Mouse (Mus musculus) CH12.LX (cell line): ENCODE measurements around the gene Rtn4rl1. TPM values are rescaled to one million over a fixed set of nuclear protein-coding genes. Genes with fewer than 3 reads are reported as not detected.

ENCODE experiments used
- DNase-seq: peaks from one replicate; pipeline ENCODE4 v3.0.0-alpha.2; 2013; ENCODE audit errors: extremely low read depth
- H3K27ac ChIP-seq: 2 replicates; pipeline ENCODE4 v1.5.1; 2012; ENCODE audit warnings: low read depth, mild to moderate bottlenecking, control low read depth, moderate library complexity; ENCODE audit not compliant: insufficient read depth
- H3K27me3 ChIP-seq: replicated peaks from 2 replicates; pipeline ENCODE3; 2012; ENCODE audit warnings: inconsistent platforms
- H3K36me3 ChIP-seq, 2 experiments: replicated peaks in 1 of 2; 2 replicates each; pipeline versions ENCODE3 to v1.6.1; 2012; ENCODE audit warnings: inconsistent platforms in 1 of 2, low read length in 1 of 2, mild to moderate bottlenecking in 1 of 2, mixed read lengths in 1 of 2, moderate library complexity in 1 of 2; ENCODE audit not compliant: control insufficient read depth in 1 of 2, insufficient read depth in 1 of 2
- H3K4me1 ChIP-seq, 2 experiments: 2 replicates each; pipeline ENCODE4 v1.6.1; 2012; ENCODE audit warnings: inconsistent platforms in 1 of 2, moderate library complexity in 1 of 2; ENCODE audit not compliant: insufficient read depth in 2 of 2, control insufficient read depth in 1 of 2
- H3K4me2 ChIP-seq: 2 replicates; pipeline ENCODE4 v1.6.1; 2012; ENCODE audit warnings: low read depth, mild to moderate bottlenecking, control low read depth; ENCODE audit not compliant: poor library complexity, insufficient read depth, severe bottlenecking
- H3K4me3 ChIP-seq, 3 experiments: fragments of 150-350 bp in 1 of 3; sonication (generic) in 1 of 3; replicated peaks in 1 of 3; 2 replicates each; pipeline versions ENCODE3 to v1.5.1; 2011 to 2012; ENCODE audit warnings: low read depth in 2 of 3, low read length in 2 of 3, mild to moderate bottlenecking in 2 of 3, moderate library complexity in 2 of 3, control low read depth in 1 of 3, improper control_type of control experiment in 1 of 3, inconsistent platforms in 1 of 3, mixed read lengths in 1 of 3; ENCODE audit not compliant: poor library complexity in 1 of 3
- H3K79me2 ChIP-seq: replicated peaks from 2 replicates; pipeline ENCODE4 v1.6.1; 2012; ENCODE audit warnings: mild to moderate bottlenecking, moderate library complexity; ENCODE audit not compliant: control insufficient read depth, poor library complexity, insufficient read depth, severe bottlenecking; ENCODE audit errors: extremely low read depth
- H3K9ac ChIP-seq: 2 replicates; pipeline ENCODE4 v1.6.1; 2012; ENCODE audit warnings: low read depth, mild to moderate bottlenecking, control low read depth, moderate library complexity; ENCODE audit not compliant: insufficient read depth
- H3K9me3 ChIP-seq: replicated peaks from 2 replicates; pipeline ENCODE3; 2012; ENCODE audit warnings: low read length, inconsistent platforms, mixed read lengths
- BHLHE40 ChIP-seq: IDR thresholded peaks from 2 replicates; pipeline ENCODE4 v1.6.1; 2011; ENCODE audit warnings: mild to moderate bottlenecking, low read depth, low read length, improper control_type of control experiment
- CHD1 ChIP-seq: IDR thresholded peaks from 2 replicates; pipeline ENCODE4 v1.6.1; 2012; ENCODE audit warnings: low read depth, low read length, improper control_type of control experiment, inconsistent platforms
- CHD2 ChIP-seq: IDR thresholded peaks from 2 replicates; pipeline ENCODE4 v1.6.1; 2011; ENCODE audit warnings: low read length, improper control_type of control experiment
- CTCF ChIP-seq, 2 experiments: IDR thresholded peaks in 1 of 2; conservative IDR thresholded peaks in 1 of 2; 2 replicates each; pipeline ENCODE4 v1.5.1; 2011 to 2012; ENCODE audit warnings: low read depth in 2 of 2, low read length in 2 of 2, improper control_type of control experiment in 1 of 2, inconsistent platforms in 1 of 2, mild to moderate bottlenecking in 1 of 2, moderate library complexity in 1 of 2
- E2F4 ChIP-seq: IDR thresholded peaks from 2 replicates; pipeline ENCODE4 v1.6.1; 2011; ENCODE audit warnings: low read depth, low read length, improper control_type of control experiment; ENCODE audit not compliant: insufficient replicate concordance
- ELF1 ChIP-seq: IDR thresholded peaks from 2 replicates; pipeline ENCODE4 v1.6.1; 2014; ENCODE audit warnings: low read depth, mild to moderate bottlenecking, inconsistent platforms, low read length, improper control_type of control experiment
- EP300 ChIP-seq: IDR thresholded peaks from 2 replicates; pipeline ENCODE4 v1.6.1; 2011; ENCODE audit warnings: low read length, improper control_type of control experiment
- ETS1 ChIP-seq: conservative IDR thresholded peaks from 2 replicates; pipeline ENCODE4 v1.6.1; 2012; ENCODE audit warnings: low read depth, mild to moderate bottlenecking, inconsistent platforms, low read length, improper control_type of control experiment, moderate library complexity
- GABPA ChIP-seq: IDR thresholded peaks from 2 replicates; pipeline ENCODE4 v1.6.1; 2012; ENCODE audit warnings: low read depth, low read length, improper control_type of control experiment, inconsistent platforms; ENCODE audit not compliant: insufficient replicate concordance
- HCFC1 ChIP-seq: IDR thresholded peaks from 2 replicates; pipeline ENCODE4 v1.6.1; 2012; ENCODE audit warnings: low read depth, mild to moderate bottlenecking, inconsistent platforms, low read length, improper control_type of control experiment
- IRF4 ChIP-seq: IDR thresholded peaks from 2 replicates; pipeline ENCODE4 v1.6.1; 2014; ENCODE audit warnings: low read depth, mild to moderate bottlenecking, inconsistent platforms, low read length, improper control_type of control experiment
- JUN ChIP-seq: IDR thresholded peaks from 2 replicates; pipeline ENCODE4 v1.6.1; 2011; ENCODE audit warnings: low read depth, mild to moderate bottlenecking, low read length, improper control_type of control experiment, moderate library complexity; ENCODE audit not compliant: insufficient read depth
- JUND ChIP-seq: conservative IDR thresholded peaks from 2 replicates; pipeline ENCODE4 v1.6.1; 2011; ENCODE audit warnings: low read depth, low read length, improper control_type of control experiment
- KAT2A ChIP-seq: IDR thresholded peaks from 2 replicates; pipeline ENCODE4 v1.6.1; 2012; ENCODE audit warnings: low read length, improper control_type of control experiment, inconsistent platforms; ENCODE audit not compliant: insufficient replicate concordance
- MAFK ChIP-seq: IDR thresholded peaks from 2 replicates; pipeline ENCODE4 v1.6.1; 2011; ENCODE audit warnings: low read length, improper control_type of control experiment; ENCODE audit not compliant: insufficient replicate concordance
- MAX ChIP-seq: IDR thresholded peaks from 2 replicates; pipeline ENCODE4 v1.6.1; 2011; ENCODE audit warnings: low read length, improper control_type of control experiment
- MAZ ChIP-seq: IDR thresholded peaks from 2 replicates; pipeline ENCODE4 v1.6.1; 2012; ENCODE audit warnings: low read depth, mild to moderate bottlenecking, inconsistent platforms, low read length, improper control_type of control experiment, moderate library complexity
- MEF2A ChIP-seq: IDR thresholded peaks from 2 replicates; pipeline ENCODE4 v1.6.1; 2014; ENCODE audit warnings: low read depth, mild to moderate bottlenecking, inconsistent platforms, low read length, improper control_type of control experiment, borderline replicate concordance
- MXI1 ChIP-seq: IDR thresholded peaks from 2 replicates; pipeline ENCODE4 v1.6.1; 2011; ENCODE audit warnings: mild to moderate bottlenecking, low read depth, low read length, improper control_type of control experiment
- MYC ChIP-seq: IDR thresholded peaks from 2 replicates; pipeline ENCODE4 v1.6.1; 2011; ENCODE audit warnings: low read depth, mild to moderate bottlenecking, improper control_type of control experiment, low read length
- NELFE ChIP-seq: IDR thresholded peaks from 2 replicates; pipeline ENCODE4 v1.6.1; 2011; ENCODE audit warnings: low read depth, low read length, improper control_type of control experiment
- NRF1 ChIP-seq: IDR thresholded peaks from 2 replicates; pipeline ENCODE4 v1.6.1; 2014; ENCODE audit warnings: low read depth, mild to moderate bottlenecking, inconsistent platforms, low read length, improper control_type of control experiment, moderate library complexity
- PAX5 ChIP-seq: IDR thresholded peaks from 2 replicates; pipeline ENCODE4 v1.6.1; 2012; ENCODE audit warnings: low read length, inconsistent platforms, mixed read lengths
- POLR2A ChIP-seq: IDR thresholded peaks from 2 replicates; pipeline ENCODE4 v1.6.1; 2011; ENCODE audit warnings: low read depth, mild to moderate bottlenecking, improper control_type of control experiment, low read length
- POLR2AphosphoS2 ChIP-seq: IDR thresholded peaks from 2 replicates; pipeline ENCODE4 v1.6.1; 2011; ENCODE audit warnings: low read depth, low read length, improper control_type of control experiment
- RAD21 ChIP-seq: IDR thresholded peaks from 2 replicates; pipeline ENCODE4 v1.6.1; 2011; ENCODE audit warnings: low read depth, mild to moderate bottlenecking, low read length, improper control_type of control experiment, moderate library complexity
- RCOR1 ChIP-seq: conservative IDR thresholded peaks from 2 replicates; pipeline ENCODE4 v1.6.1; 2012; ENCODE audit warnings: low read depth, mild to moderate bottlenecking, inconsistent platforms, low read length, improper control_type of control experiment
- SIN3A ChIP-seq: IDR thresholded peaks from 2 replicates; pipeline ENCODE4 v1.6.1; 2012; ENCODE audit warnings: low read length, improper control_type of control experiment, inconsistent platforms
- SMC3 ChIP-seq: IDR thresholded peaks from 2 replicates; pipeline ENCODE4 v1.6.1; 2011; ENCODE audit warnings: low read depth, low read length, improper control_type of control experiment
- TBP ChIP-seq: conservative IDR thresholded peaks from 2 replicates; pipeline ENCODE4 v1.6.1; 2011; ENCODE audit warnings: low read depth, low read length, improper control_type of control experiment
- TCF12 ChIP-seq: IDR thresholded peaks from 2 replicates; pipeline ENCODE4 v1.6.1; 2014; ENCODE audit warnings: low read depth, mild to moderate bottlenecking, inconsistent platforms, low read length, improper control_type of control experiment
- UBTF ChIP-seq: IDR thresholded peaks from 2 replicates; pipeline ENCODE4 v1.6.1; 2012; ENCODE audit warnings: low read depth, mild to moderate bottlenecking, inconsistent platforms, low read length, improper control_type of control experiment, moderate library complexity
- USF1 ChIP-seq: IDR thresholded peaks from 2 replicates; pipeline ENCODE4 v1.6.1; 2014; ENCODE audit warnings: low read depth, mild to moderate bottlenecking, inconsistent platforms, low read length, improper control_type of control experiment
- USF2 ChIP-seq: conservative IDR thresholded peaks from 2 replicates; pipeline ENCODE4 v1.6.1; 2011; ENCODE audit warnings: low read depth, low read length, improper control_type of control experiment
- ZC3H11A ChIP-seq: IDR thresholded peaks from 2 replicates; pipeline ENCODE4 v1.6.1; 2012; ENCODE audit warnings: low read depth, mild to moderate bottlenecking, inconsistent platforms, low read length, improper control_type of control experiment
- ZKSCAN1 ChIP-seq: IDR thresholded peaks from 2 replicates; pipeline ENCODE4 v1.6.1; 2012; ENCODE audit warnings: low read depth, inconsistent platforms, low read length, improper control_type of control experiment, borderline replicate concordance
- ZMIZ1 ChIP-seq: IDR thresholded peaks from 2 replicates; pipeline ENCODE4 v1.6.1; 2012; ENCODE audit warnings: low read depth, mild to moderate bottlenecking, inconsistent platforms, low read length, improper control_type of control experiment
- ZNF384 ChIP-seq: IDR thresholded peaks from 2 replicates; pipeline ENCODE4 v1.6.1; 2012; ENCODE audit warnings: low read depth, low read length, improper control_type of control experiment, inconsistent platforms
- dilution Hi-C: fragments of 300-500 bp; cut with MboI; formaldehyde crosslinking; loops from 2 replicates; pipeline ENCODE4 v1.14.3; 2020; ENCODE audit warnings: low sequenced_read_pairs; ENCODE audit not compliant: extremely low pct_unique_long_range_greater_than_20kb, extremely low pct_ligation_motif_present
- in situ Hi-C: fragments of 300-500 bp; cut with MboI; formaldehyde crosslinking; loops from 3 replicates; pipeline ENCODE4 v1.14.3; 2019; ENCODE audit warnings: low sequenced_read_pairs, low pct_ligation_motif_present, low pct_unique_long_range_greater_than_20kb, mixed read lengths
- polyA plus RNA-seq: library from polyadenylated mRNA; unstranded; fragments of >175 nt; gene quantifications from 2 replicates; pipeline ENCODE4 v1.2.1, GENCODE M21; 2012; ENCODE audit warnings: low read depth; ENCODE audit not compliant: insufficient read length
- total RNA-seq, 2 experiments: library from RNA; depleted of rRNA; stranded (reverse); fragments of 300-350 nt in 1 of 2; fragments of >200 nt in 1 of 2; gene quantifications; 2 replicates each; pipeline ENCODE4 v1.2.3; 2012 to 2014

Rtn4rl1 gene
- total and polyA plus RNA-seq, 3 experiments: 0.04 to 0.09 TPM; not detected in 1

DNA sequence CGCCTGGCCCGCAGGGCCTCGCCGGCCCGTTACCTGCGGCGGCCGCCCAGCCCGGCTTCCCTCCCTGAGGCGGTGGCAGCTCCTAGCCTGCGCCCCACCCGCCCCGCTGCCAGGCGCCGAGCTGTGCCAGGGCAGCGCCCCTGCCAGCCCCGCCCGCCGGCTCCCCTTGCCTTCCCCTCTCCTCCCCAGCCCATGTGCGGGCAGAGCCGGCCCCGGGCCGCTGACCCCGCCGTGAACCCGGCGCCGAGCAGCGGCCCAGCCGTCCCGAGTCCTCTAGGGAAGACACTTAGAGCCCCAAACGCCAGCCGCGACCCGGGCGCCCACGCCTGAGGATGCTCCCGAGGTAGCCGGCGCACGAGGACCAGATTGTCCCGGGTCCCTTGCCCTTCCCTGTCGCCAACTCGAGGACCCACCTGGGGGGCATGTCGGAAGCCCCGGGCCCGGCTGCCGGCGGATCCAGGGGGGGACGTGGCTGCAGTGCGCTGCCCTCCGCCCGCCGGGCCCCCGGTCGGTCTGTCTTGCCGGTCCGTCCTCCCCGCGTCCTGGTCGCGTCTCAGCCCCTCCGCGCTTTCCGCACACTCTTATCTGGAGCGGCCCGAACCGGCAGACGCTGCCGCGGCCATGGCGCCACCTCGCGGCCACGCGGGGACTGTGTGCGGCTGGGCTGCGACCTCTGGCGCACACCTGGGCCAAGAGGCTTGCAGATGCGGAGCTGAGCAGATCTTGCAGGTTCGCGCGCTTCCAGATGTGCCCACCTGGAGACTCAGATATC, 24.8 kb upstream of the Rtn4rl1 start:
- H3K9me3 ChIP-seq: peaks cover 29% of the 10 kb centered on the region
- H3K27me3 ChIP-seq: peaks cover 30% of the 10 kb centered on the region
- peak overlapping the region; percentile 29 for H3K27ac ChIP-seq
- peak overlapping the region; percentile 61 to 74 (median 71) for H3K4me3 ChIP-seq
- H3K36me3 ChIP-seq: peaks cover 32 to 36% of the 10 kb centered on the region in 2 experiments
- in situ Hi-C loops: loop anchor here (25.0 kb wide), 1 partner anchor 531 kb away; the partner anchor contains the start of gene Cluh
- H3K79me2 ChIP-seq: no peaks in the 10 kb centered on the region; the same call in 1 of the 2 replicates
- H3K4me2 ChIP-seq: peak overlapping the region; percentile 90
- dilution Hi-C loops: no loop called here
- H3K4me1 ChIP-seq: peaks cover 16 to 55% of the 10 kb centered on the region in 2 experiments
- TF ChIP-seq ZKSCAN1: no peak
- peak; percentile 57 for TF ChIP-seq ELF1
- no peak for TF ChIP-seq ETS1
- TF ChIP-seq JUN: no peak
- peak; percentile 76 for TF ChIP-seq MAX
- peak; percentile 29; the same call in 1 of the 2 replicates for TF ChIP-seq MAZ
- no peak for TF ChIP-seq KAT2A
- no peak for TF ChIP-seq ZMIZ1
- TF ChIP-seq USF2: no peak
- peak; percentile 71 for TF ChIP-seq ZC3H11A
- peak; percentile 98; the same call in 1 of the 2 replicates for TF ChIP-seq UBTF
- no peak; the same call in 1 of the 2 replicates for TF ChIP-seq CHD2
- no peak for TF ChIP-seq MAFK
- TF ChIP-seq POLR2A: peak; percentile 64; the same call in 1 of the 2 replicates
- TF ChIP-seq EP300: no peak
- peak; percentile 57 for TF ChIP-seq NRF1
- no peak for TF ChIP-seq PAX5
- TF ChIP-seq SIN3A: peak; percentile 80
- TF ChIP-seq NELFE: peak; percentile 65; the same call in 1 of the 2 replicates
- no peak for TF ChIP-seq USF1
- TF ChIP-seq TCF12: peak; percentile 96
- peak; percentile 52; the same call in 1 of the 2 replicates for TF ChIP-seq RCOR1
- no peak for TF ChIP-seq POLR2AphosphoS2
- TF ChIP-seq IRF4: peak; percentile 59; the same call in 1 of the 2 replicates
- no peak for TF ChIP-seq TBP
- TF ChIP-seq MEF2A: peak; percentile 80
- no peak for TF ChIP-seq E2F4
- no peak for TF ChIP-seq JUND
- TF ChIP-seq MYC: 0 out of 2 replicates have a peak, but pooled peaks have one; percentile 15
- peak; percentile 62; the same call in 1 of the 2 replicates for TF ChIP-seq CHD1
- TF ChIP-seq GABPA: no peak
- peak in 1 of 2 experiments; percentile 99; a peak in 2 of 4 replicates for TF ChIP-seq CTCF (conservative IDR thresholded peaks at IDR 0.05 in 1 of 2, IDR thresholded peaks at IDR 0.05 in 1 of 2; ENCODE audit: low read depth in 2 of 2, low read length in 2 of 2)
- no peak for TF ChIP-seq ZNF384
- TF ChIP-seq BHLHE40: peak; percentile 41; the same call in 1 of the 2 replicates
- peak; percentile 59 for TF ChIP-seq HCFC1
- peak; percentile 94 for TF ChIP-seq RAD21
- peak; percentile 72 for TF ChIP-seq MXI1
- TF ChIP-seq SMC3: peak; percentile 99
- peak overlapping the region; percentile 85 for H3K9ac ChIP-seq
- peak; percentile 87 for DNase-seq
